Mouse (Mus musculus) cerebellum, postnatal 14 days (tissue): Measurements from ENCODE around the gene Kcnh2.

Experiments used
- DNase-seq, 2 experiments: peaks; one replicate each; pipeline ENCODE4 v3.0.0; 2021; ENCODE audit warnings: mixed read lengths in 2 of 2

The Kcnh2 gene

GRCm38 (mm10) chr5:24374666-24375328 lies 23.4 kb upstream of the Kcnh2 start:
- DNase-seq, result no peak

DNA sequence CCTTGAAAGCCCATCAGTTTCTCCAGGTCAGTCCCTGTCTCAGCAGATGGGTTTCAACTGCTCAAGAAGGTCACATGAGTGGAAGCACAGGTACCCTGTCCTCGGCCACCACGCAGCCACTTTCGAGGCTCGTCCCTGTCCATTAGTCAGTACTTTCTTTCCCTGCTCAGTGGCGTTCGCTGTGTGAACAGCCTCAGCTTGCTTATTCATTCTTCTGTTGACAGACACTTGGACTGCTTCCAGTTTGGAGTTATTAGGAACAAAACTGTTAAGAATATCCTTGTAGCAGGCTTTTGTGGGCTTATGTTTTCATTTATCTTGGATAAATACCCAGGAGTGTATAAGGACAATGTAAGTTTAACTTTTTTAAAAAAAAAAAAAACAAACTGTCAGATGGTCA lies 22.8 kb upstream of the Kcnh2 start:
- no peak for DNase-seq

DNA sequence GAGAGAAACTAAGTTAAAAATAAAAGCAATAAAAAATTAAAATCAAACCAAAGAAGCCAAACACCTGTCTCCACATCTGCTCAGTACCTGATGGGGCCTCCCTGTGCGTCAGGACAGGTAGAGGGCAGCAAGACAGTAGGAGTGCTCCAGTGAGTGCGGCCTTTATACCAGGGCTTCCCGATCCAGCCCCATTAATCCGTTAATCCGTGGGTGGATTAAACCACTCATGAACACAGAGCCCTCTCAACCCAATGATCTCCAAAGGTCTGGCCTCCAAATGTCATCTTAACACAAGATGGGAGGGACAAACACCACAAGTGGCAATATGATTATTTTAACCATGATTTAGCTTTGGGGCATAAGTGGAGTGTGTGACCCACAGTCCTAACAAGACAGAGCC lies 22.4 kb upstream of the Kcnh2 start:
- DNase-seq, result no peak

- DNase-seq, result no peak
These were observed 18.4 kb upstream of the Kcnh2 start for GRCm38 (mm10) chr5:24369767-24370166.

- DNase-seq, result no peak
These were observed 15.0 kb upstream of the Kcnh2 start for GRCm38 (mm10) chr5:24366426-24366825.

- no peak for DNase-seq
These were observed 14.1 kb upstream of the Kcnh2 start for GRCm38 (mm10) chr5:24365528-24365927.

DNA sequence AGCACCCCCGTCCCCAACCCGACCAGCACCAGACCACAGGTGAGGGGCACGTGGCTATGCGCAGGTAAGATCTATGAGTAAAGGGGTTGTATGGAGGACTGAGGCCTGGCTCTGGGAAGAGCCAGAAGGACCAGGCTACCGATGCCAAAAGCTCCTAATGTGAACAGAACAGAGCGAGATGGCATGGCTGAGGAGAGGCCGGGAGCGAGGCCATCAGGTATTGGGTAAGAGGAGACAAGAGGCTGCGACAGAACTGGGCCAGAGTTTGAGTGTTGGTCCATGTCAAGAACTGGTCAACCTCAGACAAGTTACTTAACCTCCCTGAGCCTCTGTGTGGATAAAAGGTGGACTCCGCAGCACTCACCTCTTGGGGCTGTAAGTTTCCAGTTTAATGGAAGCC lies 13.6 kb upstream of the Kcnh2 start:
- no peak for DNase-seq

- no peak for DNase-seq
These were observed 13.1 kb upstream of the Kcnh2 start, which contains the start of gene Nos3 for GRCm38 (mm10) chr5:24364508-24364907. Gene Nos3 (plus strand): TSS chr5:24364810.

DNA sequence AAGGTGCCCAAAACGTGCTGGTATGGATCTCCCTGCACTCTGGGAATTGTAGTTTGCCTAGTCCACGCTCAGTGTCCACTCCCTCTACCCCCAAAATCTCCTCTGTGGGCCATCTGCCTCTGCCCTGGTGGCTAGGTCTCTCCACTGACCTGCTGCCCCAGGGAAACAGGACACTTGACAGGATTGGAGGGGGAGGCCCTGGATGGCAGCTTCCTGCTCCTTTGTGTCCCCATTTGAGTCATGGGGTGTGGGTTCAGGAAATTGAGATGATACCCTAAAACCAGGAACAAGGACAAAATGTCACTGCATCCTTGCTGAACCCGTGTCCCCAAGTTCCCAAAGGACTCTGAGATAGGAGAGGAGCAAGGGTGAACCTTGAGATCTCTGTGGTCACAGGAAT lies 12.7 kb upstream of the Kcnh2 start:
- DNase-seq, result no peak

GRCm38 (mm10) chr5:24363467-24363866 lies 12.1 kb upstream of the Kcnh2 start:
- no peak for DNase-seq

DNA sequence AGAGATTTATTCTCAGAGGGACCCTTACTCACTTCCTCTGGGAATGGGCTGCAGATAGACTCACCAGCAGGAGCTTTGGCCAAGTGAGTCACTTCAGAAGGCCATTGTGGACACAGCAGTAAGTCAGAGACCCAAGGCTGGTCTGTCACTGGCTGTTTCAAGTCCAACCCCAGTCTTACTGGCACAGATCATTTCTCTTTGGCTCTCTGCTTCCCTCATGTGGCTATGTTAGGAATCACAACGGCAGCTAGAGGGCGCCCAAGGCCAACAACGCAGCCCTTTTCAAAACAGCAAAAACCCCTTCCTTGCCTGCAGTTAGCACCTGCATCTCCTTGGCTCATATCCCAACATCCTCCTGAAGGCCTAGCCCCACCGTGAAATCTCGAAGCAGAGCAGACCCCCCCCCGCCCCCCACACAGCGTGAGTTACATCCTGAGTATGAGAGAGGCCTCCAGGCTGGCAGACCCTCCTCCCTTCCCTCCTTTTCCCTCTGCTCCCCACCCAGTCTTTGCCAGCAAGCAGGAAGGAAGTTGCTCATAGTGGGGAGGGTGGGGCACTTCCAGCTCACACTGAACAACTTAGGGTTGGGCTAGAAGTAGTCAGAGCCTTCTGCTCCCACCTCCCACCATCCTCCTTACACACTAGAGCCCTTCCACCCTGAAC lies 9.5 kb upstream of the Kcnh2 start:
- DNase-seq, result peak; percentile 93 to 94

DNA sequence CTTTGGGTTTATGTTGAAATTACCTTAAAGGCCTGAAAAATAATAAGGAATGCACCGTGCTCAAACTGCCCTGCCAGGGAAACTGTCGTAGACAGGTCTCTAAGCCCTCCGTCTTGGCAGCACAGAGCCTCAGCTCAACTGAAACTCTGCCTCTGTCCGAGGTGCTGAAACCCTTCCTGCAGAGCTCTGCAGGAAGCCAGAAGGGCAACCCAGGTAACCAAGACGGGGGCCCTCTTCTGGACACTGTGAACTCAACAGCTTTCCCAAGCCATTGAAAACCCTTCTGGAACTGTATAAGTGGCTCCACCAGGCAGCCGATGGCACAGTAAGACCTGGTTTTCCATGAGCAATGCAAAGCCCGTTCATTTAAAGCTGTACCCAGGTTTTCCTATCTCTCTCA lies 6.1 kb upstream of the Kcnh2 start:
- peak in 1 of 2 experiments; percentile 55 for DNase-seq

GRCm38 (mm10) chr5:24356764-24357163 lies 5.4 kb upstream of the Kcnh2 start:
- no peak for DNase-seq

GRCm38 (mm10) chr5:24353327-24353726 lies 1.9 kb upstream of the Kcnh2 start:
- no peak for DNase-seq

DNA sequence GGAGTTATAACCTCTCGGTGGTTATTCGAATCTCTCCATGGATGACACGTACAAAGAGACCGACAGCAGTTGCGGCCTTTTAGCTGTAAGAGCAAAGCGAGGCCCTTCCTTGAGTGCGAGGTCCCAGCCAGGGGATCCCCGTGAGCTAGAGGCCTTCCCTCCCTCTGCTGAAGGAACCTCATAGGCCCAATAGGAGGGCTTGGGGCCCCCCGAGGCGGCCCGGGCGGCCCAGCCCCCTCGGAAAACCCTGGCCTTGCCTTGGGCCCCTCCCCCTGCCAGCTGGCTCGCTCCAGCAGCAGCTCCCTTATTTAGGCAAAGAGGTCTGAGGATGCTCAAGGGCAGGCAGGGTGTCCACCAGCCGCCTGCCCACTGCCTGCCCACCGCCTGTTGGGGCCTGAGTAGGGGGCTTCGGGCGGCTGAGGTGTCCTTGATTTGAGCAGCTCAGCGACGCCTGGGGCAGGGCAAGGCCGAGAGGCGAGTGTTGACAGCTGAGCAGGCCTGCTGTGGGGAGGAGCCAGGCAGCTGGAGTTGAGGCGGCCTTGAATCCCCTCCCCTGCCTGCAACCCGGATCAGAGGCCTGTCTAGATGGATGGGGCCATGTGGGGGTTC lies 951 bp upstream of the Kcnh2 start:
- peak in 1 of 2 experiments; percentile 40 for DNase-seq

DNA sequence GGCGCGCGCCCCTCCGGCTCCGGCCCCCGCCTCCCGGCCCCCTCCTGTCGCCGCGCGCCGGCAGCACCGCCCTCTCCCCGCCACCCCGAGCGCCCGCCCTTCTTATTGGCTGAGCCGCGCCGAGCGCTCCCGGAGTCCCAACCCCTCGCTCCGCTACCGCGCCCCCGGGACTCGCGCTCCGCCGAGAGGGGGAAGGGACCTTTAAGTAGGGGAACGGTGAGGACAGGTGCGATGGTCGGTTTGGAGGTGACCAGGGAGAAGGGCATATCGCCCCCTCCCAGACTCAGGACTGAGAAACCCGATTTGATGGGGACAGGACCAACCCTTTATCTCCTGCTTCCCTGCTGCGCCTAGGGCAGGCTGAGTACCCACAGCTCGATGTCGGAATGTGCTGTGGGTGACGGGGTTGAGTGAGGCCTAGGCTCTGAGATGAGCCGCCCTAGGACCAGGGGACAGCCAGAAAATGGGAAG lies 332 bp upstream of the Kcnh2 start:
- peak; percentile 91 to 92 for DNase-seq

GRCm38 (mm10) chr5:24350531-24351250 lies 713 bp downstream of the Kcnh2 start:
- DNase-seq, result peak in 1 of 2 experiments; percentile 66

DNA sequence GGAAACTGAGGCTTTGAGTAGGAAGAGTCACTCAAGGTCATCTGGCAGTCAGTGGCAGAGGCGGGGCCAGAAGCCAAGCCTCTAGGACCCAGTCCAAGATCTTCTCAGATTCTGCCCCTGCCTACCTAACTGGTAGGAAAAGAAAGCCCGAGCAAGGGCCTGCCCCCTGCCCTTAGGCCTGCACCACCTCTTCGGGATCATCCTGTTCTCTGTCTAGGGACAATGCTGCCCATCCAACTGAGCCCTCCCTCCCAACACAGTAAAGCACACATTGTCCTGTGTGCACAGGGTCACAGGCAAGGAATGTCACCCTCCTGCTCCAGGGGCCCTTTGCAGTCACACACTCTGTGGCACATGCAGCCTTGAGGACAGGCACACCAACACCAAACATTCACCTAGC lies 1.3 kb downstream of the Kcnh2 start:
- peak in 1 of 2 experiments; percentile 39 for DNase-seq

DNA sequence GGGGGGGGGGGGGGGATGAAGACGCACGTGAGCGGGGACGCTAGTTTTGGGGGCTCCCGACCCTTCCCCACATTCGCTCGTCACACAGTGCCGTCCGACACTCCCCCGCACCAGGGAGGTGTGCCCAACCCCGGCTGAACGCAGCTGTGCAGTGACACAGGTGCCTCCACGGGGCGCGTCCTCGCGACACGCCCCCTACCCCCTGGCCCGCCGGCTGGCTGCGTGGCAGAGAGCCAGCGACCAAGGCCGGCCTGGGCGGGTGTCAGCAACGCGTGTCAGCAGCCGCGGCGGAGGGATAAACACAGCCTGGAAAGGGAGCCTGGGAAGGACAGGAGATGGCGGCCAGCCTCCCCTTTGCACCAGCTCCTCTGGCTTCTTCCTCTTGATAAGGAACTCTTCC lies 2.9 kb downstream of the Kcnh2 start:
- DNase-seq, result peak in 1 of 2 experiments; percentile 46

DNA sequence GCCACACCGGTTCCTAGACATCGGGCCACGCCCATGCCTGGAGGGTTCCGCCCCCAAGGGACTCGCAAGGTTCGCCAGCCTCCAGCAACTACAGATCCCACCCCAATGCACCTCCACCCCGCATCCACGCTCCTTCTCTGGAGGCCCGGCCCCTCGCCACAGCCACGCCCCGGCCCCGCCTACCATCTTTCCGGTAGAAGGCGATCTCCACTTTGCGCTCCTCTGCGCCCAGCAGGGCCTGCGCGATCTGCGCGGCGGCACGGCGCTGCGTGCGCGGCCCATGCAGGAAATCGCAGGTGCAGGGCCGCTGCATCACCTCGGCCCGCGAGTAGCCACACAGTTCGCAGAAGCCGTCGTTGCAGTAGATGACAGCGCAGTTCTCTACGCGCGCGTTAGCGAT lies 3.3 kb downstream of the Kcnh2 start:
- peak; percentile 72 to 74 for DNase-seq

GRCm38 (mm10) chr5:24347186-24347875 lies 4.1 kb downstream of the Kcnh2 start:
- DNase-seq, result no peak

DNA sequence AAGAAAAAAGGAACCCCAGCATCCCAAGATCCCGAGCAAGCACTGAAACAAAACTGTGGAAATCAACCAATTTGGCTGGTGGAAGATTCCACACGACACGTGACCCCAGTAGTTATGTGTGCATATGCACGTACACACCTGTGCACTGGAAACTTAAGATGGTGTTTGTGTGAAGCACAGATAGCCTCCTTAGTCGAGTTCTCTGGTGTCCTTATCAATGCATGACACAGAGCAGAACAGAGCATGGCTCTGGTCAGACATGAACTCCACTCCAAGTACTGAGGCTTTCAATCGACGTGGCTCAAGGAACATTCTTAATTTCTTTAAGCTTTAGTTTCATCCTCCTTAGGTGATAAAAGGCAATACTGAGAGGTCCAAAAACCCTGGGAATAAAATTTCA lies 5.1 kb downstream of the Kcnh2 start:
- no peak for DNase-seq
